Mouse (Mus musculus): Measurements from ENCODE around the gene Samd1.

DNA sequence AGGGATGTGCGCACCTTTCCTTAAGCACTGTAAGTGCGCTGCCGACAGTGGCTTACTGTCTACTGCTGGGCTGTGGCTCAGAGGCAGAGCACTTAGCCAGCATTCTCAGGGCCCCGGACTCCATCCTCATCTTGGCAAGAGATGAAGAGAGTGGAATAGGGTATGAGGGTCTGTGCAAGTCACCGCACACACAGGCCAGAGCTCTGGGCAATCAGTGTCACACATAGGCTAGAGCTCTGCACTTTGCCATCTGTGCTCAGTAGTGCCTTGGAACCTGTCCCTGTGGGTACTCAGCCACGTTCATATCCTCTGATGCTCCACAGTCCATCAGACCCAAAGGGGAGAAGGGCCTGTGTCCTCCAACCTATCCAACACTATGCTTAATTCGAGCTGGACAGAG lies 15.9 kb upstream of the Samd1 start:
- TF ChIP-seq CTCF (IDR thresholded peaks at IDR 0.05; ENCODE audit: low read depth) (no peak), EP300 (optimal IDR thresholded peaks at IDR 0.05) (no peak)

Measured in stomach, postnatal 0 days (tissue).